Mouse (Mus musculus) testis, adult 2 months (tissue): ENCODE data around the gene Cbln1. TPM values are rescaled to one million over a fixed set of nuclear protein-coding genes. Genes with fewer than 3 reads are reported as not detected.

Experiments
- H3K27ac ChIP-seq: fragments of 200-500 bp; 2 replicates; pipeline ENCODE4 v1.5.1; 2012; ENCODE audit warnings: low read depth, low read length; ENCODE audit not compliant: control insufficient read depth, insufficient read depth
- H3K27me3 ChIP-seq: fragments of 200-500 bp; 2 replicates; pipeline ENCODE4 v1.6.1; 2012; ENCODE audit warnings: mild to moderate bottlenecking, low read length, moderate library complexity; ENCODE audit not compliant: control insufficient read depth, insufficient read depth
- H3K36me3 ChIP-seq: fragments of 200-500 bp; 2 replicates; pipeline ENCODE4 v1.6.1; 2012; ENCODE audit warnings: mild to moderate bottlenecking, low read length; ENCODE audit not compliant: control insufficient read depth, insufficient read depth
- H3K4me1 ChIP-seq: fragments of 200-500 bp; 2 replicates; pipeline ENCODE4 v1.6.1; 2012; ENCODE audit warnings: low read length; ENCODE audit not compliant: control insufficient read depth, insufficient read depth
- H3K4me3 ChIP-seq: fragments of 200-500 bp; 2 replicates; pipeline ENCODE4 v1.5.1; 2012; ENCODE audit warnings: low read depth, mild to moderate bottlenecking, low read length, moderate library complexity, mixed read lengths; ENCODE audit not compliant: control insufficient read depth
- CTCF ChIP-seq: fragments of 200-500 bp; IDR thresholded peaks from 2 replicates; pipeline ENCODE4 v1.5.1; 2012; ENCODE audit warnings: low read depth, mild to moderate bottlenecking, inconsistent platforms, low read length, moderate library complexity; ENCODE audit not compliant: control insufficient read depth, insufficient read depth, insufficient replicate concordance
- POLR2A ChIP-seq: fragments of 200-500 bp; IDR thresholded peaks from 2 replicates; pipeline ENCODE4 v1.6.1; 2012; ENCODE audit warnings: low read depth, mild to moderate bottlenecking, inconsistent platforms, low read length, moderate library complexity; ENCODE audit not compliant: control insufficient read depth
- polyA plus RNA-seq: library from polyadenylated mRNA; depleted of rRNA; stranded (reverse); fragments of >200 nt; gene quantifications from 2 replicates; pipeline ENCODE4 v1.2.3, GENCODE M21; 2012

Gene Cbln1
- polyA plus RNA-seq, 1 experiment = 3.7 TPM

DNA sequence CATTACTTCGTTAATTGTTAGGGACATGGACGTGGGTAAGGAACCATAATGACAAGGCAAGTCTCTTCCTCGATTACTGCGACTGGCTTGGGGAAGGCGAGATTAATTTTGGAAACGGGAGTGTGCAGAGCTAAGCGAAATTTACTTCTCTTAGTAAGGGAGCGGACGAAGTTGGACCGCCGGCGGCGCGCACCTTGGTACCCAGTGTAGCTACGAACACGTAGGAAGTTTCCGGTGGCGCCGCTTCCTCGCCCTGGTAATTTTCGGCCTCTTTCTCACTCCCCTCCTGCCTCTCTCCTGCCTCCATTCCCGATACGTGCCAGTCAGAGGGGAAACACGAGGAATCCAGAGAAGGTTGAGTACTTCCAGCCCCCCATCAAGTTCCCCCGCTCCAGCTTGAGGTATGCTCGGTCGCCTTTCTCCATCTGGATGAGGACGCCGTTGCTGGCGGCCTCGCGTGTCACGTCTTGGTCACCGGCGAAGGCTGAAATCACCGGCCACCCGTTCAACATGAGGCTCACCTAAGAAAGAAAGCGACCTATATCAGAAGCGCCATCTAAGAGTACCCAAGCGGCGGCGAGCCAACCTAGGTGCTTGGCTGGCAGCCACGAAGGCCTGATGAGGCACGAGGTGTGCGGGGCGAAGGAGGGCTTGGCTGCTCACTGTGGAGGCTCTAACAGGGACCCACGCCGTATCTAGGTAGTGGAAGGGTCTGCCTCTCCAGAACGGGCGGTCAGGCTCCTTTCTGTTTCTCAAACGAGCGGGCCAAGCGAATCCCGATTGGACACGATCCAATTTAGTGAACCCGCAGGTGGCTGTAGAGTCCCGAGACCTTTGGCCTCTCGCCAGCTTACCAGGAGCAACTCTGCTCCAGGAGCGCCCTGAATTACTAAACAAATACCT is 2.2 kb downstream of the Cbln1 start:
- H3K27ac ChIP-seq = no peak overlapping the region
- peaks cover 34% of the 10 kb centered on the region for H3K4me1 ChIP-seq
- TF ChIP-seq POLR2A (no peak), CTCF (no peak)
- H3K36me3 ChIP-seq = no peaks in the 10 kb centered on the region
- H3K4me3 ChIP-seq = peak overlapping the region; percentile 54
- H3K27me3 ChIP-seq = peaks cover 6% of the 10 kb centered on the region; the same call in 1 of the 2 replicates

- H3K36me3 ChIP-seq = no peaks in the 10 kb centered on the region
- H3K4me1 ChIP-seq = peaks cover 42% of the 10 kb centered on the region
- H3K4me3 ChIP-seq = no peak overlapping the region
- TF ChIP-seq CTCF (no peak), POLR2A (no peak)
- no peak overlapping the region for H3K27ac ChIP-seq
- H3K27me3 ChIP-seq = peaks cover 6% of the 10 kb centered on the region; the same call in 1 of the 2 replicates
These were observed 3.2 kb downstream of the Cbln1 start for GRCm38 (mm10) chr8:87468958-87469815.

- H3K36me3 ChIP-seq = no peaks in the 10 kb centered on the region
- no peak for TF ChIP-seq POLR2A
- TF ChIP-seq CTCF = no peak
- no peak overlapping the region for H3K27ac ChIP-seq
- no peak overlapping the region; the same call in 1 of the 2 replicates for H3K4me3 ChIP-seq
- peaks cover 6% of the 10 kb centered on the region; the same call in 1 of the 2 replicates for H3K27me3 ChIP-seq
- peaks cover 42% of the 10 kb centered on the region for H3K4me1 ChIP-seq
These were observed 3.9 kb downstream of the Cbln1 start for GRCm38 (mm10) chr8:87468416-87468957.

GRCm38 (mm10) chr8:87467906-87468305 is 4.5 kb downstream of the Cbln1 start:
- Histone ChIP-seq H3K27me3 (peaks cover 6% of the 10 kb centered on the region; the same call in 1 of the 2 replicates), H3K4me1 (peaks cover 38% of the 10 kb centered on the region), H3K36me3 (no peaks in the 10 kb centered on the region), H3K27ac (no peak overlapping the region), H3K4me3 (no peak overlapping the region)
- TF ChIP-seq POLR2A = no peak
- no peak for TF ChIP-seq CTCF

DNA sequence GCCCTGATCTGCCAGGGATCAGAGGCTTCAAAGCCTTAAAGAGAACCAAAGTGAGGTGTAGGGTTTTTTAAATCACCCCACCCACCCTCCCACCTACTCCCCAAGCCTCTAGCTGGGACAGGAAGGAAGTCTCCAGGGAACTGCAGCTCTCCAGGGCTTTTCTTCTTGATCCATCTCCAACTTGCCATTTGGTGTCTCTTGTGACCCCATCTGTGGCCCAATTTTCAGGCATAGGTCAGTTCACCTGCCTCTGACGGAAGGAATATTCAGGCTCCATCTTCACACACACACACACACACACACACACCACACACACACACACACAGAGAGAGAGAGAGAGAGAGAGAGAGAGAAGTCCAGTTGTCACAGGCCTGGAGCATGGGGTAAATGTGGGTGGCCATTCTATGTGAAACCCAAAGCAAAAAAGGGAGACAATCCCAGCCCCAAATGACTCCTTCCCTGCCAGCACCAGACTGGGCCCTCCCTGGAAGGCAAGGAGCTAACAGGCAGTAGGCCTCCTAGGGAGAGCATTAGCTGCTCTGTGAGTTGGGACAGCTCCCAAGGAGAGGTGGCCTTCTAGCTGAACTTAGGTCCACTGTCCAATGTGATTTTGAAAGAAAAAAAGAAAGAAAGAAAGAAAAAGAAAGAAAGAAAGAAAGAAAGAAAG is 5.3 kb downstream of the Cbln1 start:
- Histone ChIP-seq H3K27me3 (peaks cover 6% of the 10 kb centered on the region; the same call in 1 of the 2 replicates), H3K27ac (no peak overlapping the region), H3K4me1 (peaks cover 38% of the 10 kb centered on the region), H3K36me3 (no peaks in the 10 kb centered on the region), H3K4me3 (no peak overlapping the region)
- TF ChIP-seq POLR2A (no peak), CTCF (no peak)

DNA sequence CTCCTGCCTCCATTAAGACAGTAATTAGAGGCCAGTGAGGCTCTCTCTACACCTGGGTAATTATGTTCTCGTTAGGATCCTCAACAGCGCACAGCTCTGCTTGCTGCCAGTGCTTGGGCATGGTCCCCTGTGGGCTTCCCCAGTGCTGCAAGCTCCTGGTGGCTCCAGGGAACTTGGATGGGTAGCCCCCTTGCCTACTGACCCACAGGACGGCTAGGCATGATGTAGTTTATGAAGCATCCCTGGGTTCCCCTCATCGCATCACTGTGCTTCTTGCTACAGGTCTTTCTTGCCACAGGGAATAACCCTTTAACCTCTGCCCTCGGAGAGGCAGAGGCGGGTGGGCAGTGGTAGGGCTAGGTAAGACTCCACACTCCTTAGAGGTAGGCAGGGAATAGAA is 6.1 kb downstream of the Cbln1 start:
- Histone ChIP-seq H3K27ac (no peak overlapping the region), H3K27me3 (peaks cover 6% of the 10 kb centered on the region; the same call in 1 of the 2 replicates), H3K4me1 (peaks cover 31% of the 10 kb centered on the region), H3K36me3 (no peaks in the 10 kb centered on the region), H3K4me3 (no peak overlapping the region)
- no peak for TF ChIP-seq POLR2A
- TF ChIP-seq CTCF = no peak

DNA sequence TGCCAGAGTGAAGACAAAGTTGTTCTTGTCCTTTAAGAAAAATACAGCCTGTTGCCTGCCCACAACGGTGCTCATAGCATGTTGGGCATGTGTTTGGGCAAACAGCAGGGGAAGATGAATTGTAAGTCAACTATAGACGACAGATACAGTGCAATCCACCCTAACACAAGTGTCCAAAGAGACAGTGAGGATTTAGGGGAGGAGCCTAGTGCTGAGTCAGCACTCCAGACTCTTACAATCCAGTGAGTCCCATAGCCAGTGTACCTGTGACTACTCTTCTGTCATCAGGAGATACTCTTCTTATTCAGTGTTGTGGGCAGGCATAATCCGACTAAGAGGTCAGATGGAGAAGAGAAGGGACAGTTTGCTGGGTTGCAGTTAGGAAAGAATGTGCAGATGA is 8.0 kb downstream of the Cbln1 start:
- Histone ChIP-seq H3K4me3 (no peak overlapping the region), H3K27ac (no peak overlapping the region), H3K27me3 (no peaks in the 10 kb centered on the region; the same call in 1 of the 2 replicates), H3K36me3 (no peaks in the 10 kb centered on the region), H3K4me1 (peaks cover 19% of the 10 kb centered on the region)
- TF ChIP-seq POLR2A = no peak
- no peak for TF ChIP-seq CTCF
